Mouse (Mus musculus) embryonic facial prominence, embryonic 14.5 days (tissue): Measurements from ENCODE around the gene Vamp4. TPM values are rescaled to one million over a fixed set of nuclear protein-coding genes. Genes with fewer than 3 reads are reported as not detected.

Source experiments
- ATAC-seq: fragments of 200-750 bp; cut with Nextera tagmentation; 2 replicates; pipeline ENCODE4 v1.8.0; 2017; ENCODE audit warnings: low read depth, moderate number of reproducible peaks, moderate TSS enrichment
- DNase-seq: peaks from one replicate; pipeline ENCODE4 v3.0.0-alpha.2; 2015; ENCODE audit warnings: low spot score
- H3K27ac ChIP-seq: fragments of 300-500 bp; sonication (generic); replicated peaks from 2 replicates; pipeline ENCODE4 v1.5.1; 2014; ENCODE audit warnings: low read depth, mild to moderate bottlenecking, low read length, moderate library complexity
- H3K27me3 ChIP-seq: fragments of 300-500 bp; sonication (generic); replicated peaks from 2 replicates; pipeline ENCODE4 v1.6.1; 2014; ENCODE audit warnings: low read length; ENCODE audit not compliant: control insufficient read depth, insufficient read depth
- H3K36me3 ChIP-seq: fragments of 300-500 bp; sonication (generic); 2 replicates; pipeline ENCODE4 v1.6.1; 2014; ENCODE audit warnings: low read length, mixed read lengths; ENCODE audit not compliant: control insufficient read depth, insufficient read depth
- H3K4me1 ChIP-seq: fragments of 300-500 bp; sonication (generic); 2 replicates; pipeline ENCODE4 v1.6.1; 2014; ENCODE audit warnings: antibody characterized with exemption, low read length; ENCODE audit not compliant: control insufficient read depth, insufficient read depth
- H3K4me2 ChIP-seq: fragments of 300-500 bp; sonication (generic); 2 replicates; pipeline ENCODE4 v1.6.1; 2014; ENCODE audit warnings: low read depth, mild to moderate bottlenecking, low read length, moderate library complexity, mixed read lengths
- H3K4me3 ChIP-seq: fragments of 300-500 bp; sonication (generic); 2 replicates; pipeline ENCODE4 v1.5.1; 2014; ENCODE audit warnings: low read depth, mild to moderate bottlenecking, low read length
- H3K9ac ChIP-seq: fragments of 300-500 bp; sonication (generic); 2 replicates; pipeline ENCODE4 v1.6.1; 2014; ENCODE audit warnings: low read depth, mild to moderate bottlenecking, low read length, moderate library complexity, mixed read lengths
- H3K9me3 ChIP-seq: fragments of 300-500 bp; sonication (generic); 2 replicates; pipeline ENCODE4 v1.6.1; 2016; ENCODE audit warnings: low read length; ENCODE audit not compliant: control insufficient read depth
- WGBS: fragments of 180-500 bp; shearing (Covaris S2); extraction: QIAGEN DNeasy Blood & Tissue Kit; methylation state at CpG from one replicate; pipeline ENCODE4 v1.1.7; 2014; 5-methylcytosine and 5-hydroxymethylcytosine counted together
- polyA plus RNA-seq: library from polyadenylated mRNA; unstranded; fragments of >200 nt; fragmentation: Nextera tagmentation; extraction: Ambion mirVana; gene quantifications from 2 replicates; pipeline ENCODE4 v1.2.1, GENCODE M21; 2014

Vamp4 gene
- polyA plus RNA-seq, 1 experiment from 2014 or later: 62.1 TPM

- Histone ChIP-seq H3K9ac (peak within 1 kb of the TSS; percentile 79), H3K36me3 (peaks cover 32% of the 10 kb centered on the region), H3K4me2 (peak within 1 kb of the TSS; percentile 69), H3K4me3 (peak within 1 kb of the TSS; percentile 59), H3K9me3 (no peaks in the 10 kb centered on the region), H3K27me3 (no peaks in the 10 kb centered on the region), H3K27ac (peak within 1 kb of the TSS; percentile 65), H3K4me1 (peaks cover 9% of the 10 kb centered on the region)
- DNase-seq (peak; percentile 98), ATAC-seq (peak; percentile 100)
- WGBS: under 1% methylated on average over 42 of the region's 52 CpGs
These were observed 22.0 kb upstream of the Vamp4 start, which contains the start of gene Mettl13 for GRCm38 (mm10) chr1:162548016-162548916. Mettl13 (minus strand) TSS chr1:162548551.

GRCm38 (mm10) chr1:162548917-162549613 lies 21.2 kb upstream of the Vamp4 start:
- Histone ChIP-seq H3K4me3 (peak overlapping the region; percentile 59), H3K4me2 (peak overlapping the region; percentile 69), H3K27me3 (no peaks in the 10 kb centered on the region), H3K9ac (peak overlapping the region; percentile 79), H3K9me3 (no peaks in the 10 kb centered on the region), H3K4me1 (peaks cover 9% of the 10 kb centered on the region), H3K36me3 (peaks cover 25% of the 10 kb centered on the region), H3K27ac (peak overlapping the region; percentile 61)
- ATAC-seq (no peak), DNase-seq (no peak)
- 63% methylated on average over 10 of the region's 10 CpGs for WGBS

- Histone ChIP-seq H3K4me1 (peaks cover 9% of the 10 kb centered on the region), H3K27me3 (no peaks in the 10 kb centered on the region), H3K4me3 (no peak overlapping the region), H3K27ac (no peak overlapping the region), H3K36me3 (peaks cover 18% of the 10 kb centered on the region), H3K9ac (no peak overlapping the region), H3K4me2 (no peak overlapping the region), H3K9me3 (no peaks in the 10 kb centered on the region)
- WGBS: 78% methylated on average over 5 of the region's 5 CpGs
- DNase-seq (peak; percentile 76), ATAC-seq (no peak)
These were observed 20.6 kb upstream of the Vamp4 start for GRCm38 (mm10) chr1:162549615-162550283.

- H3K4me2 ChIP-seq: no peak overlapping the region
- 85% methylated on average over 9 of the region's 9 CpGs for WGBS
- H3K9ac ChIP-seq: no peak overlapping the region
- H3K36me3 ChIP-seq: no peaks in the 10 kb centered on the region
- H3K9me3 ChIP-seq: no peaks in the 10 kb centered on the region
- ATAC-seq (no peak), DNase-seq (no peak)
- H3K27me3 ChIP-seq: no peaks in the 10 kb centered on the region
- H3K4me1 ChIP-seq: no peaks in the 10 kb centered on the region
- H3K4me3 ChIP-seq: no peak overlapping the region
- H3K27ac ChIP-seq: no peak overlapping the region
These were observed 17.4 kb upstream of the Vamp4 start for GRCm38 (mm10) chr1:162552956-162553355.

- Histone ChIP-seq H3K27me3 (no peaks in the 10 kb centered on the region), H3K9me3 (no peaks in the 10 kb centered on the region), H3K9ac (no peak overlapping the region), H3K36me3 (no peaks in the 10 kb centered on the region), H3K4me1 (no peaks in the 10 kb centered on the region), H3K4me2 (no peak overlapping the region), H3K27ac (no peak overlapping the region), H3K4me3 (no peak overlapping the region)
- no peak for ATAC-seq
- WGBS: 76% methylated on average over 3 of the region's 3 CpGs
- no peak for DNase-seq
These were observed 16.1 kb upstream of the Vamp4 start for GRCm38 (mm10) chr1:162554193-162554592.

GRCm38 (mm10) chr1:162563236-162563635 lies 7.1 kb upstream of the Vamp4 start:
- Histone ChIP-seq H3K27ac (no peak overlapping the region), H3K4me3 (no peak overlapping the region), H3K27me3 (no peaks in the 10 kb centered on the region), H3K9me3 (no peaks in the 10 kb centered on the region), H3K9ac (no peak overlapping the region), H3K4me2 (no peak overlapping the region), H3K36me3 (no peaks in the 10 kb centered on the region), H3K4me1 (no peaks in the 10 kb centered on the region)
- WGBS: 88% methylated on average over 1 of the region's 1 CpGs
- DNase-seq (no peak), ATAC-seq (no peak)

GRCm38 (mm10) chr1:162564992-162565391 lies 5.3 kb upstream of the Vamp4 start:
- no peaks in the 10 kb centered on the region for H3K27me3 ChIP-seq
- H3K27ac ChIP-seq: no peak overlapping the region
- no peak overlapping the region for H3K4me2 ChIP-seq
- no peak overlapping the region for H3K9ac ChIP-seq
- no peak for ATAC-seq
- WGBS: 62% methylated on average over 3 of the region's 3 CpGs
- no peak overlapping the region for H3K4me3 ChIP-seq
- no peak for DNase-seq
- H3K9me3 ChIP-seq: no peaks in the 10 kb centered on the region
- H3K4me1 ChIP-seq: no peaks in the 10 kb centered on the region
- no peaks in the 10 kb centered on the region for H3K36me3 ChIP-seq

- ATAC-seq (no peak), DNase-seq (peak; percentile 39)
- 37% methylated on average over 3 of the region's 3 CpGs for WGBS
- Histone ChIP-seq H3K4me1 (peaks cover 5% of the 10 kb centered on the region; the same call in 1 of the 2 replicates), H3K9ac (no peak overlapping the region), H3K27me3 (no peaks in the 10 kb centered on the region), H3K27ac (no peak overlapping the region), H3K36me3 (no peaks in the 10 kb centered on the region), H3K4me2 (no peak overlapping the region), H3K4me3 (no peak overlapping the region), H3K9me3 (no peaks in the 10 kb centered on the region)
These were observed 3.0 kb upstream of the Vamp4 start for GRCm38 (mm10) chr1:162567351-162567750.
